Mouse (Mus musculus) brain, embryonic 14.5 days (tissue): ENCODE measurements around the gene Shprh.

Experiments used
- CTCF ChIP-seq: fragments of 200-500 bp; IDR thresholded peaks from 2 replicates; pipeline ENCODE4 v1.5.1; 2012; ENCODE audit warnings: inconsistent platforms, mild to moderate bottlenecking, moderate library complexity, borderline replicate concordance; ENCODE audit not compliant: insufficient read depth, insufficient read length; ENCODE audit errors: extremely low read depth
- POLR2A ChIP-seq: fragments of 200-500 bp; IDR thresholded peaks from 2 replicates; pipeline ENCODE4 v1.6.1; 2012; ENCODE audit warnings: mild to moderate bottlenecking, inconsistent platforms, borderline replicate concordance; ENCODE audit not compliant: poor library complexity, insufficient read depth, insufficient read length, severe bottlenecking; ENCODE audit errors: extremely low read depth

- TF ChIP-seq CTCF (no peak), POLR2A (no peak)
These were observed 507 bp downstream of the Shprh start for GRCm38 (mm10) chr10:11149742-11150125.
